Mouse (Mus musculus) gastrocnemius, postnatal 14 days (tissue): Measurements from ENCODE around the gene Noc4l. TPM values are rescaled to one million over a fixed set of nuclear protein-coding genes. Genes with fewer than 3 reads are reported as not detected.

Experiments
- DNase-seq: peaks from one replicate; pipeline ENCODE4 v3.0.0; 2021; ENCODE audit warnings: mixed read lengths
- intact Hi-C: fragments of 180-260 bp; cut with DNase I; formaldehyde crosslinking; loops from one replicate; pipeline ENCODE4 v1.15.1; 2025; ENCODE audit warnings: low total_unique reads
- long read RNA-seq, 2 experiments: library from polyadenylated mRNA; stranded (forward); transcript quantifications; one replicate each; pipeline ENCODE4 v2.0.0; 2021
- total RNA-seq, 2 experiments: library from RNA; stranded (reverse); gene quantifications; 2 replicates each; pipeline ENCODE4 v1.2.3; 2021

The Noc4l gene
- total RNA-seq = 10 to 100 TPM; 15.1 to 17.3 TPM
- long read RNA-seq, experiment 1, transcript Noc4l-201 (15 exons, 2,075 nt) = major isoform, 30 of 33 reads
- long read RNA-seq, experiment 1, partial matches to known transcripts = 1 of 33 reads
- long read RNA-seq, experiment 1, other reads (novel, unspliced or antisense) = 2 of 33 reads
- long read RNA-seq, experiment 2, transcript Noc4l-201 (15 exons, 2,075 nt) = major isoform, 36 of 39 reads
- long read RNA-seq, experiment 2, partial matches to known transcripts = 1 of 39 reads
- long read RNA-seq, experiment 2, other reads (novel, unspliced or antisense) = 2 of 39 reads

- peak; percentile 96 for DNase-seq
- intact Hi-C loops = no loop called here
These were observed at the start of gene Noc4l, which contains the start of gene Ddx51 for GRCm38 (mm10) chr5:110652719-110653648. TSS of gene Noc4l (minus strand) at chr5:110653417. TSS of gene Ddx51 (plus strand) at chr5:110653451.

- intact Hi-C loops = no loop called here
These were observed 45.4 kb upstream of the Noc4l start for GRCm38 (mm10) chr5:110698617-110699016.

DNA sequence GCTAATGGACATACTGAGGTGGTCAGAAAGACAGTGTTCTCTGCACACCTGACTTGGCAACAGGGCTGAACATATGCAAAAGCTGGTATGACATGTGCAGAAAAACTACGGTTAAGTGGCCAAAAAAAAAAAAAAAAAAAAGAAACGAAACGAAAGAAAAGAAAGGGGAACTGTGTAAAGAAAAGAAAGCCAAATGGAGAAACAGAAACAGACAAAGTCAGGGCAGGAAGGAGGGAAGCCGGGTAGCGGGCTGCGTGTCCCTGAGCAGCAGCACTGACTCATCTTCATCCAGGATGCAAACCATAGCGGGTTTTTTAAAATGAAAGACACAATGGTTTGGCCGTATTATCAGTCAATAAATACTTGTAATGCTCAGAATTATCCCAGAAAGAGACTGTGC is 28.8 kb upstream of the Noc4l start:
- intact Hi-C loops = no loop called here
- DNase-seq = no peak

More at GRCm38 (mm10) chr5:110698617-110699016, 45.4 kb upstream of the Noc4l start:
- DNase-seq = no peak

DNA sequence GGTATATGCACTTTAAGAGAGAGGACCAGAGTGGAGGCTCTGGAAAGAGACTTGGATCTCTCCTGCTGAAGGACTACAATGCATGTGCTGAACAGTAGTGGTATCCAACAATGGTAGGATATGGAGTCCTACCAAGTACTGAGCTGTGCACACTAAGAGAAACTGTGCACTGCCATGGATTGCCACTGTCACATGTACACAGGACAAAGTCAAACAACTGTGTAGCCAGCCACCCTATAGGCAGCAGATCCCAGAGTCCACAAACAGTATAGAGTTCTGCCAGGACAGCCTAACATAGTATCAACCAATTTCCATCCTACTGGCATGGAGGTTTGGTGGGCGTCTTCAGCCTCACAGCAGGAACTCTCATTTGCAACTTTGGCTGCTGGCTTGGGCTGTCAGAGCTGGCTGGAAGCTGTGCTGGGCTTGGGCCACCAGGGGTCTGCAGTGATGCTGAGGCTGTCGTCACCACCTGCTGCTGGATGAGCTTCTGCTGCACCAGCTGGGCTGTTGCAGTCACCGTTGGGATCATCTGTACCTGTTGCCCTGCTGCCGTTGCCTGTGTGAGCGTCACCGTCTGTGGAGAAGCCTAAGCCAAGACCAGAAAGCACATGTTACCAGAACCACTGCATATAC is 12.4 kb upstream of the Noc4l start:
- intact Hi-C loops = no loop called here
- no peak for DNase-seq

DNA sequence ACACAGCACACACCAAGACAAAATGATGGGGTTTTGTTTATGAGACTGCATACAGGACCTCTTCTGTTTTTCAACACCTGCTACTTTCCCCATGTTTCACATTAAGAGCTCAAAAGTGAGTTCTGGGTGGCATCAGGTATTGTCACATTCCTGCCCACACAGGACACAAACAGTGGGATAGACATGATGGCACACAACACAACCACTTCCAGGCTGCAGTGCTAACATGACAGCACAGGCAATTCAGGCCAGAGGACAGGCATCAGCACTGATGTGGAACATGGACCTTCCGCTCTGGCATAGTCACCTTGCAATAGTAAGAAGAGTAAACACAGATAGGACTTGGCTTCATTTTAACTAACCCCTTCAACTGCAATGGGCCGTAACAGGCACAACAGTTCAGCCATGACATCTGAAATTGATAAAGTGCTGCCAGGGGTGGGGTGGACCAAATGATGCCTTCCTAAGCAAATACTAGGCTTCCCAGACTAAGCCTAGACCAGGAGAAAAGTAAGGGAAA is 11.6 kb upstream of the Noc4l start:
- intact Hi-C loops = no loop called here
- DNase-seq = no peak

GRCm38 (mm10) chr5:110664041-110664440 is 10.8 kb upstream of the Noc4l start:
- intact Hi-C loops = no loop called here
- no peak for DNase-seq

- intact Hi-C loops = no loop called here
These were observed 6.5 kb upstream of the Noc4l start for GRCm38 (mm10) chr5:110659682-110660081.

GRCm38 (mm10) chr5:110653686-110654085 is 469 bp upstream of the Noc4l start:
- no peak for DNase-seq
- intact Hi-C loops = no loop called here

More at GRCm38 (mm10) chr5:110659682-110660081, 6.5 kb upstream of the Noc4l start:
- DNase-seq = no peak

DNA sequence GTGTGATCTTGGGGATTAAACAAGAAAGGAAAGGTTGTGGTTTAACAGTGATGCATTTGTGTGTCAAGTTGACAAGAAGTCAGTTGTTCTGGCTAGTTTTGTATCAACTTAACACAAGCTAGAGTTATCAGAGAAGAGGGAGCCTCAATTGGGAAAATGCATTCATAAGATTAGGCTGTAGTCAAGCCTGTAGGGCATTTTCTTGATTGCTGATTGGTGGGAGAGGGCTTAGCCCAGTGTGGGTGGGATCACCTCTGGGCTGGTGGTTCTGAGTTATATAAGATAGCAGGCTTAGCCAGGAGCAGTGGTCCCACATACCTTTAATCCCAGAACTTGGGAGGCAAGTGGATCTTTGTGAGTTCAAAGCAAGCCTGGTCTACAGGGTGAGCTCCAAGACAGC is 6.8 kb downstream of the Noc4l start:
- intact Hi-C loops = no loop called here
- DNase-seq = no peak

DNA sequence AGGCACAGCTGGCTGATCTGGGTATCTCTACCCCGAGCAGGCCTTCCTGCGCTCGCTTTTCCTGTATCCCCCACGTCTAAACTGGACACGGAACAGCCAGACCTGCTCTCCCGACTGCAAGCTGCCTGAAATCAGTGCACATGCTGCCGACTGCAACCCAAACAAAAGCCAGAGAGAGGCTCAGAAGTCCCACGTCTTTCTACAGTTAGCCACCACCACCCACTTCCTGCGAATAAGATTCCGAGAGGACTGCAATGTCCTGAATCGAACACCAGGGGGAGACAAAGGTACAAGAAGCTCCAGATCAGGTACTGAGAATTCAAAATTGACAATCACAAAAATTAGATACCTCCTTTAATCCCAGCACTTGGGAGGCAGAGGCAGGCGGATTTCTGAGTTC is 13.8 kb downstream of the Noc4l start:
- intact Hi-C loops = loop anchor here (5.0 kb wide), 1 partner anchor 282 kb away; no protein-coding TSS in a partner anchor
- DNase-seq = peak; percentile 25

GRCm38 (mm10) chr5:110638306-110639074 is 14.7 kb downstream of the Noc4l start:
- no peak for DNase-seq
- intact Hi-C loops = loop anchor here (5.0 kb wide), 1 partner anchor 281 kb away; no protein-coding TSS in a partner anchor

GRCm38 (mm10) chr5:110635951-110636707 is 17.1 kb downstream of the Noc4l start:
- intact Hi-C loops = loop anchor here (5.0 kb wide), 1 partner anchor 279 kb away; no protein-coding TSS in a partner anchor
- no peak for DNase-seq

GRCm38 (mm10) chr5:110629525-110630120 is 23.6 kb downstream of the Noc4l start:
- DNase-seq = no peak
- intact Hi-C loops = no loop called here

GRCm38 (mm10) chr5:110628156-110628555 is 25.1 kb downstream of the Noc4l start:
- peak; percentile 28 for DNase-seq
- intact Hi-C loops = no loop called here

DNA sequence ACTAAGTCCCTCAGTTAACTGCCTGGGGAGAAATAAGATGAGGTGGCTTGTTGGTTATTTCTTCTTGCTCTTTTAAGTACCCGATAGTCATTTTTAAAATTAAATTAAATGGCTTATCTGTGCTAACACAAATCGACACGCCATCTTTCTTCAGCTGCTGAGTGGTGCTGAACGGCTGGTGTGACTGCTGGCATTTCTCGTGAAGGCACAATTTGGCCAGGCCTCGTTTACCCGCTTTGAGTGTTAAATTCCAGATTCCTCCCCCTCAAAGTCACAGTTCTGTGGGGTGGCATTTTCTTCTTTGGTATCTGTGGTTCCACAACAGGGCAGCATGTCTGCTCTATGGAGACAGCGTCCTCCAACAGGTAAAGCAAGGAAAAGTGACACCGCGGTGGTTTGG is 25.9 kb downstream of the Noc4l start:
- intact Hi-C loops = no loop called here
- DNase-seq = no peak

DNA sequence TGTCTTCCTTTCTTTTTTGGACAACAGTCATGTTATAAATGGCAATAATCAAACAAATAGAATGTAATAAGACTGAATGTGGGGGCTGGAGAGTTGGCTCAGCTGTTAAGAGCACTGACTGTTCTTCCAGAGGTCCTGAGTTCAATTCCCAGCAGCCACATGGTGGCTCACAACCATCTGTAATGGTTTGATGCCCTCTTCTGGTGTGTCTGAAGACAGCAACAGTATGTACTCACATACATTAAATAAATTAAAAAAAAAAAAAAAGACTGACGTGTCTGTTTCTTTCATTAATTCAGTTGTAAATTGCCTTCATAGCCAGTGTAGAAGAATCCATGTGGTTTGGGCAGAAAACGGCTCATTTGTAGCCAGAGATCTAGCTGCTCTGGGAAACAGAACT is 28.9 kb downstream of the Noc4l start:
- DNase-seq = no peak
- intact Hi-C loops = no loop called here

- DNase-seq = no peak
- intact Hi-C loops = no loop called here
These were observed 34.0 kb downstream of the Noc4l start for GRCm38 (mm10) chr5:110619226-110619625.
